Mouse (Mus musculus): ENCODE results near the gene Acss2. TPM values are rescaled to one million over a fixed set of nuclear protein-coding genes. Genes with fewer than 3 reads are reported as not detected.
"Not testable (repeated sequence)": the region's sequence is repeated elsewhere in the genome, so short reads cannot be mapped to it uniquely, and the experiment has no call there.

Gene Acss2
- total RNA-seq, 2 experiments from 2014 or later: 29.2 to 33.5 TPM

DNA sequence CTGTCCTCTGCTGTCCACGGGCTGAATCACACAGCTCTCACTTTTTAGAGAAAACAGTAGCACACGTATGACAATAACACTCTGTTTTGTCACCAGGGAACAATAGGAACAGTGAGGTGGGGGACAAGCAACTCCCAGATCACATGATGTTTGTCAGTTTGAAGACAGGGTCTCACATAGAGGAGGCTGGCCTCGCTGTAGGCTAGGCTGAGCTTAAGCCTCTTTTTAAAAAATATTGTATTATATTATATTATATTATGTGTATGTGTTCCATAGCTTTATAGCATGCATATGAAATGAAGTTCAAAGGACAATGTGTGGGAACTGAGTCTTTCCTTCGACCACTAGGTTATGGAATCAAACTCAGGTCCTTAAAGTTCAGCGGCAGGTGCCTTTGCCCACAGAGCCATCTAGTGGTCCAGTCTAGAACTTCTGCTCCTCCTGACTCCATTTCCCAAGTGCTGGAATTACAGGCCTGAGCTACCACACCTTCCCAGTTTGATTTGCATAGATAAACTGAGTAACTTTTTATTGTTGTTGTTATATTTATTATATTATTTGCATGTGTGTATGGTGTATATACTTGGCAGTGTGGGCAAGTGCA, 66.3 kb downstream of the Acss2 start:
- intact Hi-C loops (cut with DNase I): loop anchor here (1.0 kb wide), 1 partner anchor 68 kb away; no protein-coding TSS in a partner anchor
- DNase-seq: no peak

DNA sequence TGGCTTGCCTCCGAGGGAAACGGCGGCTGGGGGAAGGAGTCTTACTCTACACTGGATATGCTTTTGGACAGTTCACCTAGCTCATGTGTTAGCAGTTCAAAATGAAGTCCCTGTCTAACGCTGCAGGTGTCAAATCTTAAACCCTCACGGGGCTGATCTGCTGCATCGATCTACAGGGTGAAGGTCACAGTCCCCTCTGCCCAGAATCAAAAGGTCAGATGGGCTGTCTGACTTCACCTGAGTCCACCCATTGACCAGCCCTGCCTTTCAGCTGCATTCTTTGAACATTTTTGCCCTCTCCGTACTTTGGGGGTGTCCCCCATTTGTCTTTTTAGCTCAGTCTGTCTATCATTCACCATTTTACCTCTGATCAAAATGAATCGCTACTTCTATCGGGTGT, 67.3 kb downstream of the Acss2 start:
- intact Hi-C loops (cut with DNase I): no loop called here
- no peak for DNase-seq

DNA sequence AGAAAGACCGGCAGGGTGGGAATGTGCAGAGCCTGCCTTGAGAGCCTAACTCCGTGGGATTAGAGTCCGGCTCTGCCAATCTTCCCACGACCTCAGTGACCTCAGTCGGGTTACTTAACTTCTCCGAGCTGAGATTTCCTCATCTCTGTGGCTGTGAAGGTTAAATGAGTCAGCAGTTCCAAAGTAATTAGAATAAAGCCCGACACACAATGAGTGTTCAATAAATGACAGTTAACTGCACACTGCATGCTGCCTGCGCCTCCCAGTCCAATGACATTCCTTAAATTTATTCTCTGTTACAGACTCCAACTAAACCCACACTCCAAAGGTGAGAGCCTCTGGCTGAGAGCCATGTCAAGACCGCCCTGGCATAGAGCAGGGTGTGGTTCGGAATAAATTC, 67.7 kb downstream of the Acss2 start:
- DNase-seq: no peak
- intact Hi-C loops (cut with DNase I): no loop called here

DNA sequence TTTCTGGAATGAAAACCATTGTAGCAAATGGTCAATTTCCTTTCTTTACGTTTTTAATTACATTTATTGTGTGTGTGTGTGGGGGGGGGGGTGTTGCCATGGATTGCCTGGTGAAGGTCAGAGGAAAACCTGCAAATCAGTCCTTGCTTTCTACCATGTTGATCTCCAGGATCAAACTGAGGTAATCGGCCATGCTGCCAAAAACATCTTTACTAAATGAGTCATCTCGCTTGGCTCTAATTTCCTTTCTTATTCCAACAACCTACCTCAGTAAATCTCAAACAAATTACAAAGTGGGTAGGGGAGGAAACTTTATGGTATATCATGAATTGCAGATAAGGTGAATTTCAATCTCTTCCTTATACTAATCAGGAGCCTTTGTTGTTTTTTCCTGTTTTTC, 70.4 kb downstream of the Acss2 start:
- intact Hi-C loops (cut with DNase I): no loop called here

DNA sequence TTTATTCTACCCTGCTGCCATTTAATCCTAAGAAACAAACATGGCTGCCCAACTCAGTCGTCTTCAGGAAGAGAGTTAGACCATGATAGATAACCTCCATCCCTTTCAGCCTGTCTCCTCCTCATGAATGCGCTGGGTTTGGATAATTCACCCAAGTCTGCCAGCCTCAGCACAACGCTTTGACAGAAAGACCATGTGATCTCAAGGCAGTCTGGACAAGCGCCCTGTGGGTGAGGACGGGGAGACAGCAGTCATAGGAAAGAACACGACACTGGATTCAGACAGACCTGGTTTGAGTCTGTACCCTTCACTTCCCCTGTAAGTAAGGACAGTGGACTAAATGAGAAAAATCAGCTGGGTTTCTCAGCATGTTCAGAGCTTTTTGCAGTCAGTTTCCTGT, 71.8 kb downstream of the Acss2 start:
- no peak for DNase-seq
- intact Hi-C loops (cut with DNase I): no loop called here

More for the DNA sequence above, 70.4 kb downstream of the Acss2 start:
- DNase-seq: no peak

DNA sequence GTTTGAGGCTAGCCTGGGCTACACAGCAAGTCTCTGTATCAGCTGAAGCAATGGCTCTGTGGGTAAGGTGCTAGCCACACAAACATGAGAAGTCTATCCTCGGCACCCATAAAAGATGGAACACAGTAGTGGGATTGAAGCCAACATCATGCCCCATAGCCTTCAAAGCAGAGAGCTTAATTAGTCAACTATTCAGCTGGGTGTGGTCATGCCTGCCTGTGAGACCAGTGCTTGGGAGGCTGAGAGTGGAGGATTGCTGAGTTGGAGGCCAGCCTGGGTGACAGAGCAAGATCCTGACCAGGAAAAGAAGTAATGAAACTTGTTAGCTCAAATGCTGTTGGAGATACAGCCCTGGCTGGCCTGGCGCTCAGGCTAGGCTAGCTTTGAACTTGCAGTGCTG, 73.1 kb downstream of the Acss2 start:
- intact Hi-C loops (cut with DNase I): no loop called here
- no peak for DNase-seq

DNA sequence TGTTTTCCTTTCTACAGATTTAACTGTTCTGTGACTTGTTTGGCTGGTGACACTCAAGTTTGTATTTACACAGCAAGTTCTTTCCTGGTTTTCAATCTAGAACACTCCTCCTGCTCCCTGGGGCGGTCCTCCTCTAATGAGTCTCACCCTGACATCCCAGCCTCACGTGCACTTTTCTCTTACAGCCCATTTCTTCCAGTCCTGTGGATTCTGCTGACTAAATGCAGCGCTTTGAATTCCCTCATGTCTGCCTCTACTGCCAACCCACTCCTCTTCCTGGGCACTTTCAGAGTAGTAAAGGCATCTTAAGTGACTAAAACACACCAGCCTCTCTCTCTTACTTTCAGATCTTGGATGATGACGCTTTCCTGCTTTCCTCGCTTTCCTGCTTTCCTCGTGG, 73.9 kb downstream of the Acss2 start:
- no peak for DNase-seq
- intact Hi-C loops (cut with DNase I): no loop called here

DNA sequence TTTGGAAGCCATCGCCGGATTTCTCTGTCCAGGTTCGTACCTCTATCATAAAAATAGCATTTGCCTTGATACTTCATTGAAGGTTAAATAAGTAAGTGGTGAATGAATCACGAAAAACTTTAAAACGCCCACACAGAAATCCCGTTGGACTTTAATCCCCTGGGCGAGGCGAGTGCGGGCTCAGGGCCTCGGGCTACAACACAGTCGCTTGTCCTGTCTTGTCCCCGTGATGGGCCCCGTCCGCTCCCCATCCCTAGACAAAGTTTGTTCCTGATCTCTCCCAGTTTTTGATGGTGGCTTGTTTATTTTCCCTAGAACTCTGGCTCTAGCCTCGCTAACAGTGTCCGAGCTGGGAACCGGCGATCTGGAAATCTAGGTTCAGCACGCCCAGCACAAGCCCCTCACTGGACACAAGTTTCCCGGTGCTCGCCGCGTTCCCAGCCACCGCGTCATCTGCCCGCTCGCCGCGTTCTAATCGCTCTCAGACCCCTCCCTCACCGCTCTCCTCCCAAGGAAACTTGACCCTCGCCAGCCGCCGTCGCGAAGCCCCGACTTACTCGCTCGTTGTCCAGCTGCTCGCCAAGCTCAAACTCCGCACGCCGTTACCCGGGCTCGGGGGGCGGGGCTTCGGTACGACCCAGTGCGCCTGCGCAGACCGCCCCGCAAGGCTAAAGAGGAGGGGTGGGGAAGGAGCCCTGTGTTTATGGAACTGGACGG, 74.5 kb downstream of the Acss2 start, which contains the start of gene Gss:
TSS of gene Gss (minus strand) at position 674 of the 717 bp plus-strand sequence.
- peak; percentile 99 for DNase-seq
- intact Hi-C loops (cut with DNase I): no loop called here

DNA sequence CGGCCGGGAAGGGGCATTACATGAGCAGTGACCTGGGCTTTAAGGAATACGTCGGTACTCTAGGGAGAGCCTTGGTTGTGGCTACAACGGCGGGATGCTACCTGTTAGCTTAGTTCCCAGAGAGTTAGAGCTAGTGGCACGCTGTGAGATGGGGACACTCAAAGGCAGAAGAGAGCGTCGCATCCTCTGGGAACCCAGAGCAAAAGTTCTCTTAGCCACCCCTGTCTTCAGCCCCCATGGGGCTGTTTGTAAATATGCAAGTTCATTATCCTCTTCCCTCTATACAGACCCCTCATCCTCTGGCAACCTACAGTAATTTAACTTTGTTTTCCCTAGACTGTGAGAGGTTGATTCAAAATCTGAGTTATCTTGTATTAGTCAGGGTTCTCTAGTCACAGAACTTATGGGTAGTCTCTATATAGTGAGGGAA, 75.1 kb downstream of the Acss2 start:
- DNase-seq: no peak
- intact Hi-C loops (cut with DNase I): no loop called here

DNA sequence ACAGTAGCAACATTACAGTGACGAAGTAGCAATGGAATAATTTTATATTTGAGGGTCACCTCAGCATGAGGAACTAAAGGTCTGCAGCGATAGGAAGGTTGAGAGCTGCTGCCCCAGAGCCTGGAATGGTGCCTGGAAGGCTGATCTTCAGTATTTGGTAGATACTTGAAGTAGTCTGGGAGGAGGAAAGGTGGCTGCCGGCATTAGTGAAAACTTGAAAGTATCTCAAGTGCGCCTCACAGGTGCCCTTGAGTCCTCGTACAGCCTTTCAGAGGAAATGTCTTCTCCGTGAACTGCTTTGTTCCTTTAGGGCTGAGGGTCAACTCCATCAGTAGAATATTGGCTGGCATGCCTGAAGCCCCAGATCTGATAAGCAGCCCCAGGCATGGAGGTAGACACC, 77.8 kb downstream of the Acss2 start:
- DNase-seq: no peak
- intact Hi-C loops (cut with DNase I): no loop called here

DNA sequence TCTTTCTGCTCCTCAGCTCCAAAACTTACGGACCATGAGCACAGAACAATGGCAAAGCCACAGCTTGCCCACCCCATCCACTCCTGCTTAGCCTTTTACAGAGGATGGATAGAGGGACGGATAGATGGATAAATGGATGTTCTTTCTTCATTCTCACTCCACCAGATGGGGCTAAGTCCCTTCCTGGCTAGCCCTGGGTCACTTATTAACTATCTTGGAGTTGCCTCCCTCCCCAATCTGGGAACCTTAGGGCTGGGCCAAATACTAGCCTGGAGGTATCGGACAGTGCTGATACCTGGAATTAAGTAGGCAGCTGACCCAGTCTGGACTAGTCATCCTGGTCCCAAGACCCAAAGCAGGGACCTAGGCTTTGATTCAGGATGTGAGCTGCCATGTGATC, 86.0 kb downstream of the Acss2 start:
- no peak for DNase-seq
- intact Hi-C loops (cut with DNase I): no loop called here

DNA sequence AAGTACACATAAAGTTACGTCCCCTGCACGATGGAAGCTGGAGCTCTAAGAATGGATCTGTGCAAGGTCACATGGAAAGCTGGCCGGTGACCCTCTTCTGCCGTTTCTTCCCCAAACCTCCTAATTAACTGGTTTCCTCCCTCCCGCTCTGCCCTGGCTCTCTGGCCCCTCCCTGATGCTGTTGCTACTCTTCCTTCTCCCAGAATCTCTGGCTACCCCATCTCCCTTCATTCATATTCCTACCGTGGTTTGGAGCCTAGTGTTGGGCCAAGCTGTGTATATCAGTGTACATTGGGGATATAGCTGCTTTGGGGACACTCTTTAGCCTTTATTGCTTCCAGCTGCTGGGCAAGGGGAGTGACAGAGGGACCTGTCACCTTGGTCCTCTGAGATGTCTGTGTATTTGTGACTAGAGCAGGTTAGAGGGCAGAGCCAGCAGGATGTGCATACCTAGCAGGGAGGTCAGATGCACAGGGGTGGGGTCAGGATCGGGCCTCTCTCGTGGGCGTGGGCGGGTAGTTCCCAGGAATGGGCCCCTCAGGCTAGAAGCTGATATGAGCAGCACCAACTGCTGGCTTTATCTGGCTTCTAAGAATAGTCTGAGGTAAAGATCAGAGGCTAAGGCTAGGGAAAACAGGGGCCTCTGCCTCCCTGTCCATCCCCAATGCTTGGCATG, 87.0 kb downstream of the Acss2 start:
- no peak for DNase-seq
- intact Hi-C loops (cut with DNase I): no loop called here

DNA sequence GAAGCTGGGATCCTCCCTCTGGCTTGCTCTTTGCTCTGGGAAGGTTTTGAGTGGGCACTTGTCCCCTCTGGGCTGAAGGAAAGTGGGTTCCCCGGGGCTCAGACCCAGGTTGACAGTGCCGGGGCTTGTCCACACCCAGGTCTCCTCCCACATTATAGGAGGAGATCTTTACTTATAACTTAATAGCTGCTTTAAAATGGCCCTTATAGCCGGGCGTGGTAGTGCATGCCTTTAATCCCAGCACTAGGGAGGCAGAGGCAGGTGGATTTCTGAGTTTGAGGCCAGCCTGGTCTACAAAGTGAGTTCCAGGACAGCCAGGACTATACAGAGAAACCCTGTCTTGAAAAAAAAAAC, 87.5 kb downstream of the Acss2 start:
- not testable (repeated sequence) for DNase-seq

DNA sequence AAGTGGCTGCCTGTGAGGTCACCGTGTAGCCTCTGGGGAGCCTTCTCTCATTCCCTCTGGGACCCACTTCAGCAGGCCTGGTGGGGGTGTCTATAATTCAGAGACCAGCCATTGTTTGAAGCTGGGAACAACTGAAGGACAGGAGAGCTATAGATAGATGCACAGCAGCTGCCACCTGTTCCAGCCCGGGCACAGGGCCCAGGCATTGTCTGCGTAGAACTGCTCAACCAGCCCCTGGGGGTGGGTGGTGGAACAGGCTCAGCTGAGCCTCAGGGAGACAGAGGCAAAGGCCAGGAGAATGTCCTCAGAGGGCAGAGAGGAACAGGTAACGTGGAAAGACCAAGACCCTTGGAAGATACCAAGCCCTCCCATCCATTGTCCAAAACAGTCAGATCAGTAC, 88.6 kb downstream of the Acss2 start:
- intact Hi-C loops (cut with DNase I): no loop called here
- DNase-seq: no peak

More for the DNA sequence above, 87.5 kb downstream of the Acss2 start:
- intact Hi-C loops (cut with DNase I): not testable (repeated sequence)

DNA sequence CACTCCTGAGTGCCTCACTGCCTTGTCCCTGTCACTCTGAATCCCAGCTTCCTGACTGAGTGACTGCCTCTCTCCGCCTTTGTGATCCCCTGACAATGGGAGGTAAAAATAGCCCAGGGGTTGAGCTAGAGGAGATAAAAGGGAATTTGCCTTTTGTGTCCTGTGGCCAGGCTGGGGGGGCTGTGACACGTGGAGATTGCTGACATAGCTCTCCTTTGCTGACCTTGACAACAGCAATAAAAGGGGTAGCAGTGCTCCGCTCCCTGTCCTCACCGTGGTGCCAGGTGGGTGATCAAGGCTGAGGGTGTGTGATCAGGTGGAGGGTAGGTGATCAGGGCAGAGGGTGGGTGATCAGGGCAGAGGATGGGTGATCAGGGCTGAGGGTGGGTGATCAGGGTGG, 93.2 kb downstream of the Acss2 start, which contains the start of gene Myh7b:
TSS of gene Myh7b (plus strand) at position 235 of the 400 bp plus-strand sequence.
- DNase-seq: no peak
- intact Hi-C loops (cut with DNase I): no loop called here

DNA sequence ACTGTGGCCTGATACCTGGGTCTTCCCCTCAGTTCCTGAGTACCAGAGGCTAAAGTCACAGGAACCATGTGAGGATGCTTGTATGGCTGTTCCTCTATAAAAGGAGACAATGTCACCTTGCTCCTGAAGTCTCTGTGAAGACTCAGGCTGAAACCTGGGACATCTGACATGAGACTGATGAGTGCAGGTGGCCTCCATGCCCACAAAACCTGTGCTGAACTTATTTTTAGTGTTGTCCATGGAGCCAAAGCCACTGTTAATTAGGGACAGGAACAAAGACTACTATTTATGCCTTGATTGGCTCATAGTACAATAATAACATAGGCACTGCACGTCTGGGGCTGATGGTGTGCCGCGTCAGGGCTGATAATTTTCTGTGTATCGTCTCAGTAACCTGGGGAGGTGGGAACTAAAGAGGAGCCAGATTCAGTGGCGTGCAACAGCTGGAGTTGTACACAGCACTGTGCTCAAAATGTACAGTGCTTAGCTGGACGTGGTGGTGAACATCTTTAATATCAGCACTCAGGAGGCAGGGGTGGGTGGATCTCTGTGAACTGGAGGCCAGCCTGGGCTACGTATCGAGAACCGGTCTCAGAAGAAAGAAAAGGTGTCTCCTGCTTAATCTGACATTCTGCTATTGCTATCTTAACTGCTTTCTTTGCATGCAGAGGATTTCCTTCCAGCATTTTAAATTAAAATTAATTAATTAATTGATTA, 94.2 kb downstream of the Acss2 start:
- intact Hi-C loops (cut with DNase I): no loop called here

DNA sequence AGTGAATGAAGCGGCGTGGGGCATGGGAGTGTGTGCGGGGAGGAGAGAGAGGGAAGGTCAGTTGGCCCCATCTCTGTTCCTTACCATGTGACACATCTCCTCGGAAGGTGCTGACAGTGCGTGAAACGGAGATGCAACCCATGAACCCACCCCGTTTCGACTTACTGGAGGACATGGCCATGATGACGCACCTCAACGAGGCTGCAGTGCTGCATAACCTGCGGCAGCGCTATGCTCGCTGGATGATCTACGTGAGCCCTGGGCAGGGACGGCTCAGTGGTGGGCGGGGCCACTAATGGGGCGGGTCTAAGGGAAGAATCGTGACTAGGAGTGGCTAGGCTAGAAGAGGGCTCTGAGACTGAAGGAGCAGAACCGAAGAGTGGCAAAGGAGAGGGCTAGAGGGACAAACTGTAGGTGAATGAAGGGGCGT, 95.6 kb downstream of the Acss2 start:
- DNase-seq: peak in 1 of 2 experiments; percentile 45
- intact Hi-C loops (cut with DNase I): no loop called here

More for the DNA sequence above, 94.2 kb downstream of the Acss2 start:
- DNase-seq: no peak

DNA sequence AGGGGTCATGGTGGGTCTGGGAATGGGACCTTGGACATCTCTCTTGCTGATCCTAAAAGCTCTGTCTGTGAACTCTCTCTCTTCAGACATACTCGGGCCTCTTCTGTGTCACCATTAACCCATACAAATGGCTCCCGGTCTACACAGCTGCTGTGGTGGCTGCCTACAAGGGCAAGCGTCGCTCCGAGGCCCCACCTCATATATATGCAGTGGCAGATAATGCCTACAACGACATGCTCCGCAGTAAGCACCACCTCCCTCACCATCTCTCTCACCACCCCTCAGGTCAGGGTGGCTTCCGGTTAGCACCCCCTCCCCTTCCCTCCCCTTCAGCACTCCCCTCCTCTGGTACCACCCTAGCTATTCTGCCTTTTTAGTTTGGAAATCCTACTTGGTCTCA, 96.2 kb downstream of the Acss2 start:
- DNase-seq: no peak
- intact Hi-C loops (cut with DNase I): no loop called here

DNA sequence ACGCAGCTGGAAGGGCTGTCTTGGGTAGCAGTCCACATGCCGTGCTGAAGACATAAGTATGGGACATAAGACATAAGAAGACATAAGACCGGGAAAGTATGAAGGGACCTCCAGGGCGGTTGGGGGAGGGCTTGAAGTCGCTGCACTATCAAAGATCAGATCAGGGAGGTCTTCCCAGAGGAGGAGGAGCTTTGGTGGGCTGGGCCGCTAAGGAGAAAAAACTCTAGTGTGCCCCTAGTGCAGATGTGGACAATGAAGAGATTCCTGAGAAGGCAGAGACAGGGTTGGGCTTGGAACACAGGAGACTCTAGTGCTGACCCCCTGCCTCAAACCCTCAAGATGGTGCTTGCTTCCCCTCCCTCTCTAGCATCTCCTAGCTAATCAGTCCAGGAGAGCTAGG, 99.2 kb downstream of the Acss2 start:
- DNase-seq: no peak
- intact Hi-C loops (cut with DNase I): no loop called here

DNA sequence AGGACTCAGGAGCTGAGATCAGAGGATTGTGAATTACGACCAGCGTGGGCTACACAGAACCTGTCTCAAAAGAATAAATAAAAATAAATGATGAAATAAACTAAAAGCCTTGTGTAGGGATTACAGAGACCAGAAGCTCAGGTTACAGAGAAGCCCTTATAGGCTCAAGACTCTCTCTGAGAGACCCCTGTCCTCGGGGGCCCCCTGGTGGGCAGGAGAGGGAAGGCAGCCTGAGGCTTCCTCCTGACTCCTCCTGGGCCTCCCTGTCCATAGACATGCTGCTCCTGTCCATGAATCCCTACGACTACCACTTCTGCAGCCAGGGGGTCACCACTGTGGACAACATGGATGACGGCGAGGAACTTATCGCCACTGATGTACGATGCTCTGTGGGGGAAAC, 102.1 kb downstream of the Acss2 start:
- intact Hi-C loops (cut with DNase I): loop anchor here (2.0 kb wide), 2 partner anchors 23 to 105 kb away; no protein-coding TSS in a partner anchor
- DNase-seq: peak; percentile 82

DNA sequence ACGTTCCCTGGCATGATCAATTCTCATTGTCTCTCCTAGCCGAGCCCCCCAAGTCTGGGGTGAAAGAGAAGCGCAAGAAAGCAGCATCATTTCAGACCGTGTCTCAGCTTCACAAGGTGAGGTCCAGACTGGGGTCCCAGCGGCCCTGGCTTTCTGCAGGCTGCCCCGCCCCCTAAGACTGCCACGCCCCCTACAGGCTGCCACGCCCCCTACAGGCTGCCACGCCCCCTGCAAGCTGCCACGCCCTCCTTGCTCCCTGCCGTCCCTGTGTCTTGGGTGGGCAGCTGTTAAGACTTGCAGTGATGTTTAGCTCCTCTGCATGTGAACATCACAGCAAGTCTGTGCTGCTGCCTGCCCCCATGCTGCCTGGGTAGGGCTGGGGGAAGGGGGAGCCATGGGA, 104.9 kb downstream of the Acss2 start:
- no peak for DNase-seq
- intact Hi-C loops (cut with DNase I): no loop called here
